Mouse (Mus musculus) heart, adult 9 months (tissue): ENCODE measurements around the gene Ric1.

Source experiments
- DNase-seq, 2 experiments: peaks; one replicate each; pipeline ENCODE4 v3.0.0; 2022; ENCODE audit warnings: low spot score in 2 of 2

Ric1 gene

DNA sequence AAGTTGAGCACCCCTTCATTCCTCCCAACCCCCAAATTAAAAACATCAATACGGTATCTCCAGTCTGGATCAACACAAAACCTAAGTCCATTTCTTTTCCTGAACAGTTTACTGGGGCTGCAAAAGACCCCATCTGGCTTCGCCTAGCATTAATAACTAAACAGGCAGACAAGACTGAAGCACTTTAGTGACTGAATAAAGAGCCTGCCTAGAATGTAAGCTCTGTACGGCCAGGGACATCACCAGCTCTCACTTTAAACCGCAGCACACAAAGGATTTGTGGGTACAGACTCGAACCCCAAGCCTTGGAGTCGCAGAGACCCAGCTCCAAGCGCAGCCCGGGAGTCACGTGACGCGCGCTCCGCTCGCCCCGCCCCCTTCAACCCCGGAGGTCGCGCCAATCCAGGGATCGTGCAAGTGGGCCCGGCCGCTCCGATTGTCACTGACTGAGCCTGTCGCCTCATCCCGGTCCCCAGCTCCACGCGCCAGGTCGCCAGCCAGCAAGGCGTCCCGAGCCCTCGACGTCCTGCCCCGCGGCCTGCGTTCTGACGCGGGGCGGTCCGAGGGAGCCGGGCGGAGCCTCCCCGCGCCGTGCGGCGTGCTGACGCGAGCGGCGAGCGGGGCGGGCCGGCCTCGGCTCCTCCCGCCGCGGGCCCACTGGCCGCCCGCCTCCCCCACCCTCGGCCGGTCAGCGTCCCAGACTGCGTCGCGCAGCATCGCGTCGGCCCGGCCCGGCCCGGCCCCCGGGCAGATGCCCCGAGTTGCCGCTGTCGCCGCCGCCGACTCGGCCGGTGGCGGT, at the start of gene Ric1:
Gene Ric1 (plus strand): TSS at position 646 of the 799 bp plus-strand sequence.
- DNase-seq = peak; percentile 91

DNA sequence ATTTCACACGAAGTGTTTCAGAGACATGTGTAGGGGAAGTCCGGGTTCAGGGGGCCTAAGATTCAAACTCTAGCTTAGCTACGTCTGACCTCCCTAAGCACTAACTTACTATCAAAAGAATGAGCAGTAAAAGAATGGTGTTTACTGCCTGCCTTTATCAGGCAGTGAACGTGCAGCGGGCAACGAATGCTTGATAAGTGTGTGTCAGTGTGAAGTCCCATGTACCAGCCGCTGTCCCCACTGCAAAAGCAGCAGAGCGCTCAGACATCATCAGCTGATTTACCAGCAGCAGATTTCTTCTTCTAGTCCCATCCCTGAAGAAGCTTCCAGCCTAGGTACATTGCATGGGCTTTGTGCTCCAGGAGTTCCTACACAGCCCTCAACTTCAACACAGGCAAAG, 49.7 kb upstream of the Ric1 start:
- no peak for DNase-seq

DNA sequence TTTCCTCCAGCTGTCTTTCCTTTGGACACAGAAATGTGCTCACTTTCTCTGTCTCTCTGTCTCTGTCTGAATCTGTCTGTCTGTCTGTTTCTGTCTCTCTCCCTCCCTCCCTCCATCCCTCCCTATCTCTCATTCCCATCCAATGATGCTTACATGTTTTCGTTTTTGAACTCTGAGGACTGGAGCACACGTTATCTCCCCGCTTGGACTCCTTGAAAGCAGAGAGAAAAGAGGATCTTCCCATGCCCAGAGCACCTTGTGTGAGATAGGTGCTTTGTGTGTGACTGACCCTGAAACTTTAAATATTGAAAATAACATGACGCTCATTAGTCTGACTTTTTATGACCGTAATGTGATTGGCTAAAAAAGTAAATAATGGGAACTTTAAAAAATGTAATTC, 49.1 kb upstream of the Ric1 start:
- no peak for DNase-seq

DNA sequence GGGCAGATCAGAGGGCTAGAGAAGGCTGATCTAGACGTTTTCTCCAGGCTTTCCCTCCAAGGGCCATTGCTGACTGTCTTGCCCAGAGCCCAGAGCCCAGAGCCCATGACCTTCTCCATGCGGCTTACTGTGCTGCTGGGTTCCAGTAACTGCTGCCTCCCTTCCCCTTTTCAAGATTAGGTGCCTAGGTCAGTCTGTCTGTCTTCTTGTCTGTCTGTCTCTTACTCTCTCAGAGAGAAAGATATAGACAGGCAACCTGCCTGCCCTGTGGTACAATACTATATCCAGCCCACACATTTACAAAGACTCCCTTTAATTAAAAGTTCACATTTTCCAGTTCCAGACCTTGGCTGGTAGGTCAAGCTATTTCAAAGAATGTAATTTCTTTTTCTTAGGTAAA, 47.3 kb upstream of the Ric1 start:
- no peak for DNase-seq

DNA sequence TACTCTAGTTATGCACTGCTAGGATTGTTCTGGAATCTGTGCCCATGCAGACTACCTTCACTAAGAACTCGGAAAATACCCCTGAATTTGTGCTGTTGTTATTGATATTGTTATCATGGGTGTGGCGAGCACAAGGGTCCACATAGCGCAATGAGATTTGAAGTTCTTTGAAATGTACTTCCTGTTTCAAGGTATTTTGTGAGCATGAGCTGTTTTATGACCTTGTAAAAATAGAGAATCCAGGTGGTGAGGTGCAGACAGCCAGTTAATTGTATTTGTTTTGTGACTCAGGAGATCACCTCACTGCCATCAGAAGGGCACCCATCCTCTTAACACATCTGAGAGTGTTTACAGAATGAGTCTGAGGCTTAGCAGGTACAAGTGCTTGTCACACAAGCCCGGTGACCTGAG, 46.9 kb upstream of the Ric1 start:
- no peak for DNase-seq

DNA sequence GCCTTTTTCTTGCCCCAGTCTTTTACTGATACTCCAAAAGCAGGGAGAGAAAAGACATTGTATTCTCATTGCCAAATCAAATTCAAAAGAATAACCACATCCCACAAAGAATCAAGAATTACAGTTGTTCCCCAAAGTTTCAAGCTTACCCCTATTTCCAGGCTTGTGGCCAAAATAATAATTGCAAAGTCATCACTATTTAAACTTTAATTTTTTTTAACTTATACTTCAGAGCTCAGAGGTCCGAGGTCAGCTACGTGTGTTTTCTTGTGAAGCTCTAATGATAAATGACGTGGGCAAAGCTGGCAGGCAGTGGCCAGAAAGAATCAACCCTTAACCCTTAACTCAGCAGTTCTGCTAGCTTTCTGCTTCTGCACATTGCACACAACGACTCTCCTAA, 43.5 kb upstream of the Ric1 start:
- DNase-seq = no peak

DNA sequence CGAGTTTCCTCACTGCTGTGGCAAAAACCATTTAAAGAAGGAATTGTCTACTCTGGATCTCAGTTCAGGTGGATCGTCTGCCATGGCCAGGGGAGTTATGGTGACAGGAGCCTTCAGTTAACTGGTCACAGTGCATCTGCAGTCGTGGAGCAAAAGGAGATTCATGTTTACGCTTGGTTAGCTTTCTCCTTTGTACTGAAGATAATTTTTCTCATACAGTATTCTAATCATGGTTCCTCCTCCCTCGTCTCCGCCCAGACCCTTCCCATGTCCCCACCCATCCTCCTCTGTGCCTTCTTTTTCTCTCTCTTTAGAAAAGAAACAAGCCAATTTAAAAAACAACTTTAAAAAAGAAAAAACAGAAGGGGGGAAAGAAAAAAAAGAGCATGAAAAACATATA, 40.5 kb upstream of the Ric1 start:
- DNase-seq = no peak

DNA sequence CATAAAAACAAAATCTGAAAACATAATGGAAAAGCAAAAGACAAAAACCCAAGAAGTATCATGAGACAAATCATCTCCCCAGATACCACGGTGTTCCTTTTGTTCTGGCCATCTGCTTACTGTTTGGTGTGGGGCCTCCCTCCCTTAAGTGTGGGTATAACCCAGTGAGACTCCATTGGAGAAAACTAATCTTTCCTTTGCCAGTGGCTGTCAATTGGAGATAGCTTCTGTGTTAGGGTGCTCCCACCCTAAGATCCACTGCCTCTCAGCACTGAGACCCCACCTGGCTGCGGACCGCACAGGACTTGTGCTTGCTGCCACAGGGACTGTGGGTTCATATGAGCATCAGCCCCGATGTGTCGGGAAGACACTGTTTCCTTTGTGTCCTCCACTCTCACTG, 39.9 kb upstream of the Ric1 start:
- DNase-seq = no peak

DNA sequence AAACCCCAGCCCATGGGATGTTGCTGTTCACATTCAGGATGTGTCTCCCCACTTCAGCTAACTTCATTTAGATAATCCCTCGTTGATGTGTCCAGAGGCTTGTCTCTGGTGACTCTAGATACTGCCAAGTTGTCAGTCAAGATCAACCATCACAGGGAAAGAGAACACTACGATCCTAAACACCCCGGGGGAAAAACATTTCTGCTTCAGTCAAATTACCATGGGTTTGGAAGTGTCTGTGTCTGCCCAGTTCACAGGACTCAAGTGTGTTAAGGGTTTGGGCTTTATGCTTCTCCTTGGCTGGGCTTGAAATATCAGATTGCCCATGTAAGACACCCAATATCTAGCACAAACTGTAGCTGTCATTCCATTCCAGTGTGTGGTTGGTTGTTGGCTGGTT, 39.4 kb upstream of the Ric1 start:
- DNase-seq = no peak

DNA sequence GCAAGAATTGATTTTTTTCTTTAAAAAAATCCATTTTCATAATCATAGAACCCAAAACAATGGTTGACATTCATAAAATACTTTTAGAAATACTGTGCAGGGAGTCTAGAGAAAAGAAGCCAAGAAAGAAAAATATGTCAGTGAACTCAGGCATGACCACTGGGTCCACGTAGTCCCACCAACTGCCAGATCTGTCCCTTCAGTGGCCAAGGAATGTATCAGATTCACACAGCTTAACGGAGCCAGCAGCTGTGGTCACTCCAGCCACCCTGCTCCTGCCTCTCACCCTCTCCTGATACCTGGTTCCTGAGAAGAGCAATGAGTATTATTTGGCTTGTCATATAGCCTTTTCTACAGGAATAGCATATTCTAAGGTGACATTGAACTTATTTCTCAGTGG, 38.7 kb upstream of the Ric1 start:
- DNase-seq = no peak

DNA sequence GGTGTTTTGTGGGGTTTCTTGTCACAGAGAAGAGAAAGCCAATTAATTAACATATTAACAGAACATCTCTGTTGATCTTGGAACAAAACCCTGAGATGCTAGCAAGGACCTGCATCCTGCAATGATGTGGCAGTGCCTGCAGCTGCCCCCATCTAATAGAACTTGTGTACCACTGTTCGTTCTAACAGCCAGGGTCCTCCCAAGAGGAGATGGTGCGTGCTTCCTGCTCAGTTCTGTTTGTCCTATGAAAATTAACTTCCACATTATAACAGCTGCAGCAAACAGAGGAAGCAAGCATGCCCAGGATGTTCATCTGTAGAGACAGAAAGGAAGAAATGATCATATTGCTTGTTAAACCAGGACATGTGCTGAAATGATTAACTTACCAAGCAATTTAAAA, 37.5 kb upstream of the Ric1 start:
- peak in 1 of 2 experiments; percentile 52 for DNase-seq

DNA sequence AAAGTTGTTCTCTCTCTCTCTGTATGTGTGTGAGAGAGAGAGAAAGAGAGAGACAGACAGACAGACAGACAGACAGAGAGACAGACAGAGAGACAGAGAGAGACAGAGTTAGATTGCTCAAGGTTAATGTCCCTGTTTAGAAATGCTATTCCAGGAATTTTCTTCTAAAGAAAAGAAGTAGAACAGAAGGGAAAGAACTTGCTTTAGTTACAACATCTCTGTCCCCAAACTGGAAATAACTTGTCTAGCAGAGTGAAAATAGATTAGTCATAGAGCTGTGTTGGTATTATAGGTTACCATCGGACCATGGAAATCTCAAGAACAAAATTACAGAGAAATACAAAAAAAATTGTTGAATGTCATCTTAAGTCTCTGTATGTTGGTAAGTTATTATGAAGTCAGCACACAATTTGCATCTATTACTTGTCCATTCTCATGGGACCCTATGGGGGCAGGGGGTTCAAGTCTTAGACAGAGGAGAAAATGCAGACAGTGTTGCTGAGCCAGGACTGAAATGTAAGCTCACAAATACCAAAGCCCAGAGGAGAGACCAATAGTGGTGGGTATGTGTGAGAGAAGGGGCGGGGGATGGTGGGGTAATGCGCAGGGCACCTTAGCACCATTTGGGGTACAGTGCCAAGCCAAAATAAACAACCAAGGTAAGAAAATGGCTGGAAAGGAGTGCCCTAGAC, 36.7 kb upstream of the Ric1 start:
- no peak for DNase-seq

DNA sequence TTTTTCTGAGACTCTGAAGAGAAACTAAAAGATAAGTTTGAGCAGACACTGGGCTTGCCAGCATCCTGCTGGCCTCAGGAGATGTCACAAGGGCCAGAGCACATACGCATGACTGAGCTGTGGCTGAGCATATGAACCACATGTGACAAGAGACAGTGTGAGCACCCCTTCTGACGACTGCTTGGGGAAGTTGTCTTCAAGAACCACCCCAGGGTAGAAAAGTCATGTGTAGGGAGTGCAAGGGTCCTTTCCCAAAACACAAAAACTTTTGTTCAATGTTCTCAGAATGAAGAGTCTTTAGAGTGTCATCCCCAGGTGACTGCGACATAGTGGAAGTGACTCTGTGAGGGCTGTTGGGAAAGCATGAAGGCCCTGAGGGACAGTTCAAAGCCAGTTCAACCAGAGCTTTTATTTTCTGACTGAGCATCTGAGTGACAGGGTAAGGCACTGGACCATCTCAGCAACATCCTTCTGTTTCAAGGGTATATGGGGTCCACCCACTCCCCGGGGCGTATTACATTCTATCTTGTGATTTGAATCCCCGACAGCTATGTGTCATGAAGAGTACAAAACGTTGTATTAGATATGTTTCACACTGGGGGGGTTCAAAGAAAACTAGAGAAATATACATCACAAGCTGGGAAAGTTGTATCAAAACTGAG, 35.4 kb upstream of the Ric1 start:
- no peak for DNase-seq

DNA sequence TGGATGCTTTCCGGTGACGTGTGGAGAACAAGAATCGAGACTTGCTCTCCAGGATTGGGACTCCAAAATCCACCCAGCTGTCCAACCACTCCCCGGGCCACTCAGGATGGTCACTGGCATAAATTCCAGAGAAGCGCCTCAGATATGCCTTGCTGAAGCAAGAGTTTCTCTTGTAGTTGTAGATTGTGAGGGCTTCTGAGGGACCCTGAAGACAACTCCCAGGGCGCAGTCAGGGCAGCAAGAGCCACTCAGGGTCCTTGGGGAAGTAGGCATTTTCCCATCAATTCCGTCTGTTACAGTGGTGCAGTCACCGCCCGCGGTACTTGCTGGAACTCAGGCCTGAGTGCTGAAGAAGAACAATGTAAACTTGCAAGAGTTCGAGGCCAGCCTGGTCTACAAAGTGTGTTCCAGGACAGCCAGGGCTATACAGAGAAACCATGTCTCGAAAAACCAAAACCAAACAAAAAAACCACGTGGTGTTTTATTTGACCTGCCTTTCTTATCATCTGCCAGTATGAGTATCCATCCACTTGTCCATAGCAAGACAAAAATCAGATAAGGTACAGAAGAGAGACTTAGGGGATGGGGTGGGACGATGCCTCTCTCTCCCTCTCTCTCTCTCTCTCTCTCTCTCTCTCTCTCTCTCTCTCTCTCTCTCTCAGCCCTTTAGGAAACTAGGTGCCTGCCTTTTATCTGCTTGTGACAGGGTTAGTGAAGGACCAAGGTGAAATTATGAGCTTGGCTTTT, 34.6 kb upstream of the Ric1 start:
- no peak for DNase-seq

DNA sequence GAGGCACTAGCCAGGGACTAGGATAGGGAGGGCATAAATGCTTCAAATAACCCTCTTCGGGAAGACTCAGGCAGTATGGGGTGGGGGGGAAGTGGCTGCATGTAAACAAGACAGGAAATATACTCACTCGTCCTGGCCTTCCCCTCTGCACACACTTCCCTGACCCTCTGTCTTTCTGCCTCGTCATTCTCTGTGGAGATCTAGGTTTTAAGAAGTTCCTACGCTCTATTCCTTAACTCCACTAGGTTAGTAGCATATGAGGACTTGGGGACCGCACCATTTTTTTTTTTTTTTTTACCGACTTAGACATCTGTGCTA, 34.0 kb upstream of the Ric1 start:
- no peak for DNase-seq

DNA sequence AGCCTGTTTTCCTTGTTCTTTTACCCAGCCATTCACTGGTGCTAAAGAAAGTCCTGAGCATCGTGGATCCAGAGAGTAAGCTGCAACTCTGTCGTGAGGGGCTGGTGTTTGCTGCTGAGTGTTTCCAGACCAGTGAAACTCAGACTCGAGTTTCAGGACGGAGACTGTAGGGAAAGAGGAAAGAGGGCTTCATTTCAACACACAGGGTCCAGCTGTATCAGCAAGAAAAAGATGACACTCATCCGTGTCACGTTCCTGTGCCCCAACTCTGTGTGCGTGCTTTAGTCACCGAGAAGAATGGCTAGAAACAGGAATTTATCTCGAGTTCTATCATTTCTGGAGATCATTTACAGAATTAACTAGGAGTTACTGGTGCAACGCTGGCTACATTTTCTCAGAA, 33.7 kb upstream of the Ric1 start:
- no peak for DNase-seq

DNA sequence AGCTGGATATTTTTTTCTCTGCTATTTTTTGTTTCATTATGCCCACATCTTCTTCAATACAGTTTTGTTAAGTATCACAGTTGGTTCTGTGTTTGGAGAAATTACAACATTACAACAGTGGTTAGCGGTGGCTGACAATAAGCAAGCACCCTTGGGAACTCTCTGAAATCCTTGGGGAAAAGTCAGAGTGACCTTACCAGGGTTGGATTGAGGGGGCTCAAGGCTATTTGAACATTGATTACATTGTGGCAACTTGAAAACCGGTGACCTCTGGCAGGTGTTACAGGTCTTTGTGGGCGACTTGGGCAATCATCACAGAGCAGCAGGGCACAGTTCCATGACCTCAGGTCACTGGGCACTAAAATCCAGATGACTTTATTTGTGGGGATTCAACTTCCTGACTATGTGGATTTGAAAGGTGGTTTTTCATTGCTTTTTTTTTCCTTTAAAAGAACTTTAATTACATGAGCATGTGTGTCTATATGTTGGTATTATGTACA, 32.2 kb upstream of the Ric1 start:
- DNase-seq = no peak

DNA sequence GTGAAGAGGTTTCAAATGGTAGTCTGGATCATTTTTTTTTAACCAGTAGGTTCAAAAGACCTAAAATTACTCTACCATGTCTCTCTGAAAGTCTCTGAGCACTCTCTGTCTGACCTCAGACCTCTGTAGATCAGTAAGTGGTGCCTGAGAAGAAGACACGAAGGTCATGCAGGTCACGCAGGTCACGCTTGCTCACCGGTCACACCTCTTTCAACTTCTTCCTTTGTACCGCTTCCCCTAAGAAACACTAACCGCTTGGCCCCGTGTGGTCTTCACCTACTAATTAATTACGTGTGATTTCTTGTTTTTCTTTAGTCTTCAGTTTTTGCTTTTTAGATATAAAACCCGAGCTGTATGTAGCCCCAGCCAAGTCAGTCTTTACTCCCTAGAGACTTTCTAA, 30.6 kb upstream of the Ric1 start:
- DNase-seq = no peak

DNA sequence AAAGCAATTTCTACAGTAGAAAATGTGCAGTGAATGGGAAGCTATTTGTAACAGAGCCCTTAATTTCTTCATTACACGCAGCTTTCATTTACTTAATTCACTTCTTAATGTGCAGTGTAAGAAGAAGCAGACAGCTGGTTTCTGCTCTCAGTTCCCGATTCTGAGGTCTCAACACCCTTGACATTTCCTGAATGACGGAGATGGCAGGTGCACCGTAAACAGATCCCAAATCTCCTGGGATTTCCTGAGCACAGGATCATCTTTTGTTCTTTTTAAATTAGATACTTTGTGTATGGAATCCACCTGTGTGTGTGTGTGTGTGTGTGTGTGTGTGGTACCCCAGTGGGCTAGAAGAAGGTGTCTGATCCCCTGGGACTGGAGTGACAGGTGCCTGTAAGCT, 27.6 kb upstream of the Ric1 start:
- no peak for DNase-seq

DNA sequence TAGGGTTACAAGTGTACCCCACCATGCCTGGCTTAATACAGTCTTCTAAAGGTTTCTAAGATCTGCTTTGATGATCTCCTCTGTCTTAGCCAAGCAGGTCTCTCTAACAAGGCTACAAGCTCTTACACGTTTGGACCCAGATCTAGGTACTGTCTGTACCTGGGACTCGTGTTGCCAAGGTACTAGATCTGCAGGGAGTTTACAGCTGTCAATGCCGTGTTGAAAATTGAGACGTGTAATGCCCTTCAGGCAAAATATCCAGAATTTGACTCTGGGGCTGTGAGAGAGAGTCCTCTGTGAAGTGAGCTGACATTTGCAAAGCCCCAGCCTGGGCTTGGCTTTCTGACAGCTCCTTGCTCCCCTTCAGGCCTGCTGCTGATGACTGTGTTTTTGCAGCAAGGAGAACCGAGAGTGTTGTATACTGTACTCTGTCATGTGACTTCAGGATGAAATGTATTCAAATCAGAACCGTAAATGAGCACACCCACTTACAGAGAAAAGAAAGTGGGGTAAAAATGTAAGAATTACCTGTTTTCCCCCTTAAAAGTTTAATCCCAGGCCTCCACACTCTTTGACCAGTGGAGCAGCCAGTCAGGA, 26.0 kb upstream of the Ric1 start:
- DNase-seq = no peak

DNA sequence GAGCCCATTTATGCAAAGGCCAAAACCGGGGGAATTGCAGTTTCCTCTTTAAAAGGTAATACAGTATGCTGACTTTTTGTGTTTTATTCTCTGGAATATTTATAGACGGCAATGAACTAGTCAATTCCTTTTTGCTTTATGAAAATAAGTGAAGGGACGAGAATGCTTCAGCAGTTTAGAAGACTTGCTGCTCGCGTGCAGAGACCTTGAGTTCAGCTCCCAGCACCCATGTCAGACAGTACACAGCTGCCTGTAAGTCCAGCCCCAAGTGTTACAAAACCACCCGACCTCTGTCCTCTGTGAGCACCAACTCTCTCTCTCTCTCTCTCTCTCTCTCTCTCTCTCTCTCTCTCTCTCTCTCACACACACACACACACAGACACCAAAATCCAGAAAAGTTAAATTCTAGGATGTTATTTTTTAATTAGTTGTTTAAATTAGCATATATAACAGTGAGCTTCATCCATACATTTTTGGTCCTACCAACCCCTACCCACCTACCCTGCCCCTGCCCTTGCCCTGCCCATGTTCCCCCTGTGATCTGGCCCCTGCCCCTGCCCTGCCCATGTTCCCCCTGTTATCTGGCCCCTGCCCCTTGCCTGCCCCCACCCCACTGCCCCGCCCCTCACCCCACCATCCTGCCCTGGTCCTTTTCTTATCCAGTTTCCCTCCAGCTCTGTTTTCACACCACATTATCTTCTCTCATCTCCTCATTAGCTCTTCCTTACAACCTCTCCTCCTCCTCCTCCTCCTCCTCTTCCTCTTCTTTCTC, 25.1 kb upstream of the Ric1 start:
- no peak for DNase-seq
